Mouse (Mus musculus): ENCODE measurements around the gene Abcb11. TPM values are rescaled to one million over a fixed set of nuclear protein-coding genes. Genes with fewer than 3 reads are reported as not detected.
"Not testable (repeated sequence)": the region's sequence is repeated elsewhere in the genome, so short reads cannot be mapped to it uniquely, and the experiment has no call there.

Abcb11 gene
- total and polyA plus RNA-seq, 3 experiments = 0.05 TPM; not detected in 2

- no peak for DNase-seq (ENCODE audit: low spot score)
- TF ChIP-seq TAL1 (conservative IDR thresholded peaks at IDR 0.05; ENCODE audit: low read depth, low read length) (no peak), GATA1 (IDR thresholded peaks at IDR 0.05; ENCODE audit: borderline replicate concordance, low read length) (no peak), POLR2AphosphoS5 (IDR thresholded peaks at IDR 0.05; ENCODE audit: insufficient replicate concordance, low read depth, low read length) (no peak), GATA2 (IDR thresholded peaks at IDR 0.05; ENCODE audit: borderline replicate concordance, low read depth, low read length) (no peak), CTCF (IDR thresholded peaks at IDR 0.05; ENCODE audit: low read depth, low read length) (no peak)
- ATAC-seq (ENCODE audit: extremely low read depth, insufficient number of reproducible peaks, low FRiP score, poor library complexity, severe bottlenecking) = no peak
- no peaks in the 10 kb centered on the region for H3K9me3 ChIP-seq (replicated peaks)
- no peak overlapping the region for H3K4me3 ChIP-seq (ENCODE audit: low read depth, low read length)
- no peaks in the 10 kb centered on the region for H3K4me1 ChIP-seq (ENCODE audit: insufficient read depth, low read depth, low read length)
- H3K27me3 ChIP-seq (ENCODE audit: insufficient read depth, low read length) = no peaks in the 10 kb centered on the region
- no peaks in the 10 kb centered on the region for H3K36me3 ChIP-seq (replicated peaks)
Observed at GRCm38 (mm10) chr2:69324881-69325660, 17.3 kb downstream of the Abcb11 start.

GRCm38 (mm10) chr2:69323018-69323417, 19.4 kb downstream of the Abcb11 start:
- no peak for DNase-seq (ENCODE audit: low spot score)
- Histone ChIP-seq H3K36me3 (replicated peaks) (no peaks in the 10 kb centered on the region), H3K4me1 (ENCODE audit: insufficient read depth, low read depth, low read length) (no peaks in the 10 kb centered on the region), H3K4me3 (ENCODE audit: low read depth, low read length) (no peak overlapping the region), H3K9me3 (replicated peaks) (no peaks in the 10 kb centered on the region), H3K27me3 (ENCODE audit: insufficient read depth, low read length) (no peaks in the 10 kb centered on the region)
- ATAC-seq (ENCODE audit: extremely low read depth, insufficient number of reproducible peaks, low FRiP score, poor library complexity, severe bottlenecking) = no peak
- TF ChIP-seq TAL1 (conservative IDR thresholded peaks at IDR 0.05; ENCODE audit: low read depth, low read length) = no peak

GRCm38 (mm10) chr2:69321457-69321856, 21.0 kb downstream of the Abcb11 start:
- DNase-seq (ENCODE audit: low spot score) (no peak), ATAC-seq (ENCODE audit: extremely low read depth, insufficient number of reproducible peaks, low FRiP score, poor library complexity, severe bottlenecking) (no peak)
- no peaks in the 10 kb centered on the region for H3K36me3 ChIP-seq (replicated peaks)
- H3K27me3 ChIP-seq (ENCODE audit: insufficient read depth, low read length) = no peaks in the 10 kb centered on the region
- TF ChIP-seq POLR2AphosphoS5 (IDR thresholded peaks at IDR 0.05; ENCODE audit: insufficient replicate concordance, low read depth, low read length) (no peak), GATA2 (IDR thresholded peaks at IDR 0.05; ENCODE audit: borderline replicate concordance, low read depth, low read length) (no peak), TAL1 (conservative IDR thresholded peaks at IDR 0.05; ENCODE audit: low read depth, low read length) (no peak), GATA1 (IDR thresholded peaks at IDR 0.05; ENCODE audit: borderline replicate concordance, low read length) (no peak), CTCF (IDR thresholded peaks at IDR 0.05; ENCODE audit: low read depth, low read length) (no peak)
- H3K9me3 ChIP-seq (replicated peaks) = no peaks in the 10 kb centered on the region
- no peaks in the 10 kb centered on the region for H3K4me1 ChIP-seq (ENCODE audit: insufficient read depth, low read depth, low read length)
- H3K4me3 ChIP-seq (ENCODE audit: low read depth, low read length) = no peak overlapping the region

GRCm38 (mm10) chr2:69311337-69311736, 31.1 kb downstream of the Abcb11 start:
- DNase-seq (ENCODE audit: low spot score) = no peak
- no peak for TF ChIP-seq CTCF (IDR thresholded peaks at IDR 0.05; ENCODE audit: low read depth, low read length)
- no peak for TF ChIP-seq TAL1 (conservative IDR thresholded peaks at IDR 0.05; ENCODE audit: low read depth, low read length)
- no peak for TF ChIP-seq POLR2AphosphoS5 (IDR thresholded peaks at IDR 0.05; ENCODE audit: insufficient replicate concordance, low read depth, low read length)
- no peak for TF ChIP-seq GATA2 (IDR thresholded peaks at IDR 0.05; ENCODE audit: borderline replicate concordance, low read depth, low read length)
- TF ChIP-seq GATA1 (IDR thresholded peaks at IDR 0.05; ENCODE audit: borderline replicate concordance, low read length) = no peak
- Histone ChIP-seq H3K27me3 (ENCODE audit: insufficient read depth, low read length) (no peaks in the 10 kb centered on the region), H3K9me3 (replicated peaks) (no peaks in the 10 kb centered on the region), H3K4me1 (ENCODE audit: insufficient read depth, low read depth, low read length) (no peaks in the 10 kb centered on the region), H3K36me3 (replicated peaks) (no peaks in the 10 kb centered on the region), H3K4me3 (ENCODE audit: low read depth, low read length) (no peak overlapping the region)
- no peak for ATAC-seq (ENCODE audit: extremely low read depth, insufficient number of reproducible peaks, low FRiP score, poor library complexity, severe bottlenecking)

- ATAC-seq (ENCODE audit: extremely low read depth, insufficient number of reproducible peaks, low FRiP score, poor library complexity, severe bottlenecking) = no peak
- H3K4me3 ChIP-seq (ENCODE audit: low read depth, low read length) = no peak overlapping the region
- H3K4me1 ChIP-seq (ENCODE audit: insufficient read depth, low read depth, low read length) = no peaks in the 10 kb centered on the region
- H3K36me3 ChIP-seq (replicated peaks) = no peaks in the 10 kb centered on the region
- no peak for TF ChIP-seq GATA2 (IDR thresholded peaks at IDR 0.05; ENCODE audit: borderline replicate concordance, low read depth, low read length)
- TF ChIP-seq TAL1 (conservative IDR thresholded peaks at IDR 0.05; ENCODE audit: low read depth, low read length) = no peak
- TF ChIP-seq POLR2AphosphoS5 (IDR thresholded peaks at IDR 0.05; ENCODE audit: insufficient replicate concordance, low read depth, low read length) = no peak
- TF ChIP-seq CTCF (IDR thresholded peaks at IDR 0.05; ENCODE audit: low read depth, low read length) = no peak
- TF ChIP-seq GATA1 (IDR thresholded peaks at IDR 0.05; ENCODE audit: borderline replicate concordance, low read length) = no peak
- no peaks in the 10 kb centered on the region for H3K27me3 ChIP-seq (ENCODE audit: insufficient read depth, low read length)
- no peak for DNase-seq (ENCODE audit: low spot score)
- no peaks in the 10 kb centered on the region for H3K9me3 ChIP-seq (replicated peaks)
Observed at GRCm38 (mm10) chr2:69308136-69308535, 34.3 kb downstream of the Abcb11 start.

- H3K27me3 ChIP-seq (ENCODE audit: insufficient read depth, low read length); H3K9me3 ChIP-seq (replicated peaks); DNase-seq (ENCODE audit: low spot score); H3K36me3 ChIP-seq (replicated peaks); ATAC-seq (ENCODE audit: extremely low read depth, insufficient number of reproducible peaks, low FRiP score, poor library complexity, severe bottlenecking); H3K4me1 ChIP-seq (ENCODE audit: insufficient read depth, low read depth, low read length); H3K4me3 ChIP-seq (ENCODE audit: low read depth, low read length): not testable (repeated sequence)
Observed at GRCm38 (mm10) chr2:69300568-69300967, 41.8 kb downstream of the Abcb11 start.

- H3K9me3 ChIP-seq (replicated peaks) = no peaks in the 10 kb centered on the region
- ATAC-seq (ENCODE audit: extremely low read depth, insufficient number of reproducible peaks, low FRiP score, poor library complexity, severe bottlenecking) (no peak), DNase-seq (ENCODE audit: low spot score) (no peak)
- H3K4me1 ChIP-seq (ENCODE audit: insufficient read depth, low read depth, low read length) = no peaks in the 10 kb centered on the region
- H3K36me3 ChIP-seq (replicated peaks) = no peaks in the 10 kb centered on the region
- H3K27me3 ChIP-seq (ENCODE audit: insufficient read depth, low read length) = no peaks in the 10 kb centered on the region
- no peak for TF ChIP-seq POLR2AphosphoS5 (IDR thresholded peaks at IDR 0.05; ENCODE audit: insufficient replicate concordance, low read depth, low read length)
- no peak for TF ChIP-seq CTCF (IDR thresholded peaks at IDR 0.05; ENCODE audit: low read depth, low read length)
- no peak for TF ChIP-seq GATA2 (IDR thresholded peaks at IDR 0.05; ENCODE audit: borderline replicate concordance, low read depth, low read length)
- no peak for TF ChIP-seq GATA1 (IDR thresholded peaks at IDR 0.05; ENCODE audit: borderline replicate concordance, low read length)
- TF ChIP-seq TAL1 (conservative IDR thresholded peaks at IDR 0.05; ENCODE audit: low read depth, low read length) = no peak
- no peak overlapping the region for H3K4me3 ChIP-seq (ENCODE audit: low read depth, low read length)
Observed at GRCm38 (mm10) chr2:69294508-69294907, 47.9 kb downstream of the Abcb11 start.

All from G1E (cell line).